Mouse (Mus musculus): ENCODE measurements at regions not wholly inside any gene's neighbourhood (a gene's known extent, or its start where the extent isn't known, plus 50 kb on each side); places are given as distances from the start of the nearest gene placed in this dataset.

DNA sequence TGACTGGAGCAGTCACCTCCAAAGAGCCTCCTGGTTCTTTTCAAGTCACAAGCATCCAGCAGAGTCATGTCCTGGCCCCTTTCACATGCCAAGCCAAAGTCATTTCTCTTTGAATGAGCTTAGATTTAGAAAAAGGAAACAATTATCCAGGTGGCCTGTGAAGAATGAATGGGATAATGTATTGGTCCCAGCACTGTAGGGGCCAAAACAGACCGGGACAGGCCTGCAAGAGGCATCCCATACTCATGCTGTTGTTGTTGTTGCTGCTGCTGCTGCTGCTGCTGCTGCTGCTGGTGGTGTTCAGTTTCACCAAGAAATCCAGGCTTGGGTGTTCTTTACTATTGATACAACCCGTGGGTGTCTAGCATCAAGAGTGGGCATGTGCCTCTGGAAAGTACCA is 113.1 kb upstream of the Mgme1 start:
- no peaks in the 10 kb centered on the region for H3K9me3 ChIP-seq (replicated peaks)
- WGBS, result 45% methylated on average over 2 of the region's 2 CpGs

DNA sequence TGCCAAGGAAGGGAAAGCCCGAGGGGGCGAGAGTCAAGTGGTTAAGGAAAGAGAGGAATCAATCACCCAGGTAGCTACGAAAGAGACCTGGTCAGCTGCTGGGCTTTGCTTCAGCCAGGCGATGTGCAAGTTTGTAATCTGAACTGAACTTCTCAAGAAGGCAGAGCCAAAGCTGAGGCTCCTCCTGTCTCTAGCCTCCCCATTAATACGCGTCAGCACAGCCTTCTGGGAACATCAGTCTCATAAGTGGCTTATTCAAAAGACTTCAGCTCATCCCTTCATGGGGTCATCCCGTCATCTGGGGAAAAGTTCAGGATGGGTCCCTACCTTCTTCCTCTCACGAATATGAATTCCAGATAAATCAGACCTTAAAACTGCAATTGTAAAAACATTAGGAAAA is 112.2 kb upstream of the Mgme1 start:
- 59% methylated on average over 8 of the region's 8 CpGs for WGBS
- H3K27ac ChIP-seq, result no peak overlapping the region
- ATAC-seq (replicated peaks; ENCODE audit: insufficient number of reproducible peaks, insufficient read depth, low FRiP score, low read depth), result no peak
- no peaks in the 10 kb centered on the region for H3K9me3 ChIP-seq (replicated peaks)
- no peaks in the 10 kb centered on the region for H3K27me3 ChIP-seq
- H3K4me2 ChIP-seq, result no peak overlapping the region
- peaks cover 12% of the 10 kb centered on the region for H3K4me1 ChIP-seq (replicated peaks)
- H3K36me3 ChIP-seq, result no peaks in the 10 kb centered on the region
- no peak overlapping the region for H3K9ac ChIP-seq
- no peak overlapping the region for H3K4me3 ChIP-seq

More for the DNA sequence above, 113.1 kb upstream of the Mgme1 start:
- no peak for ATAC-seq (replicated peaks; ENCODE audit: insufficient number of reproducible peaks, insufficient read depth, low FRiP score, low read depth)
- no peaks in the 10 kb centered on the region for H3K36me3 ChIP-seq
- H3K27ac ChIP-seq, result no peak overlapping the region
- no peak overlapping the region for H3K4me3 ChIP-seq
- peaks cover 12% of the 10 kb centered on the region for H3K4me1 ChIP-seq (replicated peaks)
- H3K9ac ChIP-seq, result no peak overlapping the region
- no peaks in the 10 kb centered on the region for H3K27me3 ChIP-seq
- H3K4me2 ChIP-seq, result no peak overlapping the region

DNA sequence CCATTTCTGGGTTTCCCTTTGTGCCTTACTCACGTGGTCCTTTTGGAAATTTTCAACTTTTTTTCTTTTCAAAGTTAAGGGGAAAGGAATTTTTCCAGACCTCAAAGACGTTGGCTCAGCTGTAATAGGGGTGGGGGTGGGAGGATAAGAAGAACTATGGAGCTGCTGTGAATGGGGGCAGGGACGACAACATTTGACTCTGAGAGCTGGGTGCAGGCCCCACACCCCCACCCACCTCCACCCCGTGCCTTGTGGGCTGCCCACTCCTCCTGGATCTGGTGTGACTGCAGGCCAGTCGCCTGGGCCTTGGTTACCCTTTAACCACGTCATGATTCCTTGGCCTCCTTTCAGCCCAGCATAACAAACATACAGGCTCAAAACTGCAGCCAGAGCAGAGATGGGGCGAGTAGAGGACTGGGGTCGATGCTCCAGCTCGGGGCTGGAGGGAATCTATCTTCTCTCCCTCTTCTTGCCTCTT is 110.6 kb upstream of the Mgme1 start:
- H3K27ac ChIP-seq, result peak overlapping the region; percentile 81
- H3K4me3 ChIP-seq, result no peak overlapping the region
- H3K4me1 ChIP-seq (replicated peaks), result peaks cover 24% of the 10 kb centered on the region
- 39% methylated on average over 9 of the region's 9 CpGs for WGBS
- H3K27me3 ChIP-seq, result no peaks in the 10 kb centered on the region
- 0 out of 2 replicates have a peak overlapping the region, but pooled peaks have one; percentile 15 for H3K4me2 ChIP-seq
- no peaks in the 10 kb centered on the region for H3K9me3 ChIP-seq (replicated peaks)
- H3K9ac ChIP-seq, result no peak overlapping the region
- ATAC-seq (replicated peaks; ENCODE audit: insufficient number of reproducible peaks, insufficient read depth, low FRiP score, low read depth), result no peak
- H3K36me3 ChIP-seq, result no peaks in the 10 kb centered on the region

DNA sequence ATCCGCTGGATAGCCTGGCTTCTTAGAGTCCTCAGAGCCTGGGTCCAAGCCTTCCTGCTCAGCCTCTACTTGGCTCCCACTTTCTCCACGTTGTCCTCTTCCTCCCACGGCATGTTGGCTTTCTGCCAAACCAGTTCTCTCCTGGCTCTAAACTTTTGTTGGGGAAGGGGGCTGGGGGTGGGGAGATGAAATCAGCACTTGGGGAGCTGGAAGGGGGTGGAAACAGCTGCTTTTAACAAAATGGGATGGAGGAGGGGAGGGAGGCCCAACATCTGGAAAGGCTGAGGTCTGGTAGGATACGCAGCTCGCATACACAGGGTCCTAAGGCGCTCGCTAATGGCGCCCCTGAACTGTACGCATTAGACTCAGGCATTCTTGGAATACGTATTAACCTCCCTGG is 110.0 kb upstream of the Mgme1 start:
- Histone ChIP-seq H3K4me3 (no peak overlapping the region), H3K4me1 (replicated peaks) (peaks cover 24% of the 10 kb centered on the region), H3K9ac (no peak overlapping the region), H3K4me2 (0 out of 2 replicates have a peak overlapping the region, but pooled peaks have one; percentile 15), H3K27ac (peak overlapping the region; percentile 81), H3K36me3 (no peaks in the 10 kb centered on the region), H3K9me3 (replicated peaks) (no peaks in the 10 kb centered on the region), H3K27me3 (no peaks in the 10 kb centered on the region)
- 0 out of 2 replicates have a peak, but pooled peaks have one; percentile 12 for ATAC-seq (replicated peaks; ENCODE audit: insufficient number of reproducible peaks, insufficient read depth, low FRiP score, low read depth)
- 64% methylated on average over 10 of the region's 10 CpGs for WGBS

DNA sequence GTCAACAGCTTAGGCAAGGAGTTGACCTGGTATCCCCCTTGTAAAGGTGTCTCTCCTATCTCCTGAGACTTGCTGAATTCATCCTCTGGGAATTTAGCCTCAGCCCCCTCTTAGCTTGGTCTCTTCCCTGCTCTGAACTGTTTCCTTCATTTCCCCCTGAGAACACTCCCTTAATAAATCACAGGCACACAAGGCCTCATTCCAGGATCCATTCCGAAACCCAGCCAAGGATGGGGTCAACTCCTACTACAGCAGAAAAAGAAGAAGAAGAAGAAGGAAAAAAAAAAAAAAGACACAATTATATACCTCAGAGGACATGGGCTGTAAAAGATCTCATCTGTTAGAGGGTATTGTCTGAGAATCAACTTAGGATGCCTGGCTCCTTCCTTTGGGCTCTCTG is 108.6 kb upstream of the Mgme1 start:
- Histone ChIP-seq H3K4me3 (no peak overlapping the region), H3K9ac (no peak overlapping the region), H3K4me2 (no peak overlapping the region), H3K27me3 (no peaks in the 10 kb centered on the region), H3K9me3 (replicated peaks) (no peaks in the 10 kb centered on the region), H3K4me1 (replicated peaks) (peaks cover 31% of the 10 kb centered on the region), H3K27ac (peak overlapping the region; percentile 10; the same call in 1 of the 2 replicates), H3K36me3 (no peaks in the 10 kb centered on the region)
- no peak for ATAC-seq (replicated peaks; ENCODE audit: insufficient number of reproducible peaks, insufficient read depth, low FRiP score, low read depth)
- 75% methylated on average over 1 of the region's 1 CpGs for WGBS

DNA sequence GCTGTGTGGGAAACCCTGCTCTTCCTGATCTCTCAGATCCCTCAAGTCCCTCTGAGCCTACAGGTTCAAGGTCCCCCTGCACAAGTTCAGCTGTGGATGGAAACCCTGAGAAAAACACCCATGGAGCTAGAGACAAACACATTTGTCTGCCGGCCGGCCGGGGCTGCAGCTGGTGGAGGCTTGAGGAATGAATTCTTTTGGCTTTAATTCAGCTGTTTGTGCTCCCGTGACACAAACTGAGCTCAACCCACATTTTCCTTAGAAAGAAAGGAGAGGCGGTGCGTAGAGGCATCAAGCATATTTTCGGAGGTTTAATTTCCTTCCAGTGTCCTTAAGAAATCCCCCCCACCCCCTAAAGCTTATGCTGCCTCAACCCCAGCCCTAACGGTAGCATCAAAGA is 106.4 kb upstream of the Mgme1 start:
- peaks cover 31% of the 10 kb centered on the region for H3K4me1 ChIP-seq (replicated peaks)
- H3K4me2 ChIP-seq, result peak overlapping the region; percentile 71
- no peak for ATAC-seq (replicated peaks; ENCODE audit: insufficient number of reproducible peaks, insufficient read depth, low FRiP score, low read depth)
- no peaks in the 10 kb centered on the region for H3K36me3 ChIP-seq
- WGBS, result 18% methylated on average over 8 of the region's 8 CpGs
- H3K27me3 ChIP-seq, result no peaks in the 10 kb centered on the region
- peak overlapping the region; percentile 74 for H3K4me3 ChIP-seq
- H3K27ac ChIP-seq, result peak overlapping the region; percentile 97
- no peaks in the 10 kb centered on the region for H3K9me3 ChIP-seq (replicated peaks)
- no peak overlapping the region for H3K9ac ChIP-seq

DNA sequence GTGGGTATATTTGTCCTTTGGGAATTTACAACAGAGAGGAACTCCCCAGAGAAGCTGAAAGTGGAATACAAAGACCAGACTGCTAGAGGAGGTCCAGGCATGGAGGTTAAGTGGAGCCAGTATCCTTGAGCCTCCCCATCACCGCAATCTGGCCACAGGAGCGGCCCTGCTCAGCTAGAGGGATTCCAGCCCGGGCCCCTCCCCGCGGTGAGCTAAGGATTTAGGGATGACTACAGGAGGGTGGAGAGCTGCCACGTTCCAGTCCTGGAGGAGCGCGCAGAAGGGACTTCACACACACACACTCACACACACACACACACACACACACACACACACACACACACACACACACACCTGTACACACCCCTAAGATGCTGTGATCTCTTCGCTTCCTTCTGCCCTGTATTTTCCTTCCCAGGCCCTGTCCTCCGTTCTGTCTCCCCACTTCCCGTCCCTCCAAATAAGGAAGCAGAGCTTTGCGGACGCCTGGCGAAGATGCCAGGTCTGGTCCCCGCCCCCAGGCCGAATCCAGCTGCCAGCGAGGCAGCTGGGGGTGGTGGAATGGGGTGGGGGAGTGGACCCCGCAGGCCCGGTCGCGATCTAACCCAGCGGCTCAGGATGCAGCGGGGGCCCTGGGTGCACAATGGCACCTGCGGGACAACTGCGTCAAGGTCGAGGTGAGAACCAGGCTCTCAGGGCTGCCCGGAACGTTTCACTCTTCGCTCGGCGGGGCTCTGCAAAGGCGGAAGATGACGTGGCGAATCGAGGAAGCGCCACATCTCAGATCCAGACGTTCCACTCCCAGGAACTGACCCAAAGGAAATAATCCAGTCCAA is 105.3 kb upstream of the Mgme1 start:
- peak; percentile 79 for ATAC-seq (replicated peaks; ENCODE audit: insufficient number of reproducible peaks, insufficient read depth, low FRiP score, low read depth)
- peak overlapping the region; percentile 74 for H3K4me3 ChIP-seq
- peak overlapping the region; percentile 74 for H3K9ac ChIP-seq
- H3K9me3 ChIP-seq (replicated peaks), result no peaks in the 10 kb centered on the region
- H3K36me3 ChIP-seq, result no peaks in the 10 kb centered on the region
- under 1% methylated on average over 37 of the region's 37 CpGs for WGBS
- H3K4me1 ChIP-seq (replicated peaks), result peaks cover 23% of the 10 kb centered on the region
- no peaks in the 10 kb centered on the region for H3K27me3 ChIP-seq
- peak overlapping the region; percentile 97 for H3K27ac ChIP-seq
- peak overlapping the region; percentile 71 for H3K4me2 ChIP-seq

DNA sequence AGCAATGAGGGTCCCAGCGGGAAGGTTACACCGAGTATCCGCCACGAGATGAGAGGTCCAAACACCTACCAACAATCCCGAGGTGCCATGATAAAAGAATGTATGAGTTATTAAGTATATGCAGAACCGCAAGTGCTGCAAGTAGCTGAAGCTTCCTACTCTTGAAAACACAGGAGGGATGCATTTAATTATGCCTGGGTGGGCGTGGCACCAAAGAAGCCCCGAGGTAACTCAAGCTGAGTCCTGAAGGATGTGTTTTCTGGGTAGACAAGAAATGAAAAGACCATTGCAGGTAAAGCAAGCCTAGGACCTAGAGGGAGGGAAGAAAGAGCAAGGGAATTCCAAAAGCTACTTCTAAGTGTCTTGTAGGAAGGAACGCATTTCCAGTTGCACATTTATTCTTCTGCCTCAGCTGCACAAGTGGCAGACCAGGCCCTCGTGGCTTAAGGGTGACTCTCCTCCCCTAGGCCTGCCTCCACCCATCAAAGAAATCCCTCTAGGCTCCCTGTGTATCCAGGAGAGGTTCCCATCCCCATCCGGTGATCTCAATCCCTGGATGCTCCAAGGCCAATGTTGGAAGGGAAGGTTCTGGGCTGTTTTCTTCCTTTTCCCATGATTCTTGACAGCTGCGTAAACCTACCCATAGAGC is 104.2 kb upstream of the Mgme1 start:
- ATAC-seq (replicated peaks; ENCODE audit: insufficient number of reproducible peaks, insufficient read depth, low FRiP score, low read depth), result no peak
- Histone ChIP-seq H3K9me3 (replicated peaks) (no peaks in the 10 kb centered on the region), H3K27me3 (no peaks in the 10 kb centered on the region), H3K4me1 (replicated peaks) (peaks cover 19% of the 10 kb centered on the region), H3K4me2 (peak overlapping the region; percentile 71), H3K27ac (peak overlapping the region; percentile 97), H3K4me3 (peak overlapping the region; percentile 74), H3K9ac (peak overlapping the region; percentile 74), H3K36me3 (no peaks in the 10 kb centered on the region)
- 28% methylated on average over 12 of the region's 12 CpGs for WGBS

DNA sequence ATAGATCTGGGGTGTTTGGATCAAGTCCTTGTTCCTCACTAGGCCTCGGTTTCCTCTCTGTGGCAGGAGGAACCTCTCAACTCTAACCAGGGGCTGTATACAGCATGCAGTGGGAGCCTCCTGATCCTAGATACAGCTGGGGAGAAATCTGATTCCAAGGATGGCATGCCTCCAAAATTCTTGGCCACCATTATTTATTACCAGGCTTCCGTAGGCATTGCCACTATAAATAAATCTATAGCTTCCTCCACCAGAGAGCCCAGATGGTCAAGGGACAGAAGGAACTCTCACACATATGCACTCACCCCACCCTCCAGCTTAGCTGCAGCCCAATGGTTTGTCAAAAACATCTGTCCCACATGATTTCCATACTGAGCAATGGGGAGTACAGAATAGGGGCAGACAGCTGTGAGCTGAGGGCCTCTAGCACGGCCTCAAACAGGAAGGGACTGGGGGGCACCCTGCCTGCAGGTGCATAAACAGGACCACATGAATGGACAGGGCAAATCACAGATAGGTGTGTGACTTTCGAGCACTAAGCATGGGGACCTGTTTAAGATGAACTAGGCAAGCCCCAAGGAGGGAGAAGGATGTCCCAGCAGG is 100.8 kb upstream of the Mgme1 start:
- H3K4me2 ChIP-seq, result no peak overlapping the region
- H3K4me3 ChIP-seq, result no peak overlapping the region
- WGBS, result 60% methylated on average over 4 of the region's 4 CpGs
- H3K9ac ChIP-seq, result no peak overlapping the region
- H3K36me3 ChIP-seq, result no peaks in the 10 kb centered on the region
- H3K27ac ChIP-seq, result no peak overlapping the region
- peaks cover 18% of the 10 kb centered on the region for H3K4me1 ChIP-seq (replicated peaks)
- no peak for ATAC-seq (replicated peaks; ENCODE audit: insufficient number of reproducible peaks, insufficient read depth, low FRiP score, low read depth)
- H3K9me3 ChIP-seq (replicated peaks), result no peaks in the 10 kb centered on the region
- H3K27me3 ChIP-seq, result no peaks in the 10 kb centered on the region

DNA sequence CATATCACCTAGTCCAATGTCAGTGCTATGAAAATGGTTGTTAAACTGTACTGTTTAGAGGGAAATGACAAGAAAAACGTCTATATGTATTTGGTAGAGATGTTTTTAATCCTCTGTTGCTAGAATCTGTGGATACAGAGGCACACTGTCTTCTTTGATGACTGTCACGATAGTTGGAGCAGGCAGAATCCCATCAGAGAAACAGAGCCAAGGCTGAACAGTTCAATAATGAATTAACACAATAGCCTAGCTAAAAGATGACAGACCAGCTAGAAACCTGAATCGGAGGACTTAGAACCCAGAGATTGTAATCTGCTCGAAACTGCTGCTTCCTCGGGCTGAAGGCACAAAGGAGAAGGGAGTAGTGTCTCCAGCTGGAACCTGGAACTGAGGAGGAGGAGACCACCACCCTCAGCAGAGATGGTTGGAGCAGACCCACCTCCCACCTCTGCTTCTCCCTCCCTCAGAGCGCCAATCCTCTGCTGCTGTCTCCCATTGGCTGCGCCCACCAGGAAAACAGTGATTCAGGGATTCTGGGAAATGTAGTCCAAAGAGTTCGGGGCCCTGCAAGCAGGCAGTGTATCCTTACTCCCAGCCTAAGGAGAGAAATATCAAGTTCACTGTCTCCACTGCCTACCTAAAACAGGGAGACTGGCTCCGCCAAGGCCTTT is 98.2 kb upstream of the Mgme1 start:
- H3K36me3 ChIP-seq, result no peaks in the 10 kb centered on the region
- H3K4me3 ChIP-seq, result peak overlapping the region; percentile 49
- peaks cover 18% of the 10 kb centered on the region for H3K4me1 ChIP-seq (replicated peaks)
- peak overlapping the region; percentile 29; the same call in 1 of the 2 replicates for H3K27ac ChIP-seq
- 15% methylated on average over 9 of the region's 9 CpGs for WGBS
- peak overlapping the region; percentile 74 for H3K4me2 ChIP-seq
- H3K9me3 ChIP-seq (replicated peaks), result no peaks in the 10 kb centered on the region
- peak; percentile 73; the same call in 1 of the 2 replicates for ATAC-seq (replicated peaks; ENCODE audit: insufficient number of reproducible peaks, insufficient read depth, low FRiP score, low read depth)
- H3K9ac ChIP-seq, result peak overlapping the region; percentile 59
- no peaks in the 10 kb centered on the region for H3K27me3 ChIP-seq

All from heart, embryonic 15.5 days (tissue).